ENCODE assay signal across 8 mouse cellular contexts in genomic region chr11:84870337-84871043, GRCm38 (mm10). TPM values are rescaled to one million over a fixed set of nuclear protein-coding genes. Genes with fewer than 3 reads are reported as not detected.
DNase-seq lines count a peak whose midpoint lies in the region; ATAC-seq and TF ChIP-seq lines count a peak whose summit lies in the region.

Gene Ggnbp2, minus strand, starts transcription at chr11:84870817.

- H3K4me3 ChIP-seq in heart, embryonic 11.5 days (ENCODE audit: low read depth, low read length), result peak within 1 kb of the TSS; percentile 84
- peak within 1 kb of the TSS; percentile 85 for H3K4me3 ChIP-seq in kidney, postnatal 0 days (replicated peaks; ENCODE audit: low read depth, low read length)
- H3K4me3 ChIP-seq in liver, embryonic 11.5 days (ENCODE audit: low read depth, low read length), result peak within 1 kb of the TSS; percentile 79
- H3K4me3 ChIP-seq in stomach, embryonic 14.5 days (ENCODE audit: low read depth, low read length), result peak within 1 kb of the TSS; percentile 95

- peak within 1 kb of the TSS; percentile 99 for H3K27ac ChIP-seq in heart, embryonic 11.5 days (ENCODE audit: low read depth, low read length)
- H3K27ac ChIP-seq in kidney, postnatal 0 days, result peak within 1 kb of the TSS; percentile 100
- peak within 1 kb of the TSS; percentile 99 for H3K27ac ChIP-seq in liver, embryonic 11.5 days (ENCODE audit: low read depth, low read length)
- peak within 1 kb of the TSS; percentile 99 for H3K27ac ChIP-seq in stomach, embryonic 14.5 days (ENCODE audit: low read length)

- 0 out of 2 replicates have a peak, but pooled peaks have one; percentile 6 for TF ChIP-seq CTCF in kidney, postnatal 0 days (IDR thresholded peaks at IDR 0.05; ENCODE audit: low read depth)

- WGBS in heart, embryonic 11.5 days (ENCODE audit: insufficient replicate concordance), result under 1% methylated on average over 46 of the region's 62 CpGs
- WGBS in kidney, postnatal 0 days, result under 1% methylated on average over 50 of the region's 62 CpGs
- 0% methylated on average over 55 of the region's 62 CpGs for WGBS in liver, embryonic 11.5 days
- under 1% methylated on average over 43 of the region's 62 CpGs for WGBS in stomach, embryonic 14.5 days

- peaks cover 9% of the 10 kb centered on the region for H3K4me1 ChIP-seq in heart, embryonic 11.5 days (ENCODE audit: control insufficient read depth, insufficient read depth, low read length)
- H3K4me1 ChIP-seq in kidney, postnatal 0 days (replicated peaks; ENCODE audit: insufficient read depth, low read length), result peaks cover 10% of the 10 kb centered on the region; the same call in 1 of the 2 replicates
- H3K4me1 ChIP-seq in liver, embryonic 11.5 days (replicated peaks; ENCODE audit: control insufficient read depth, insufficient read depth, low read length), result peaks cover 27% of the 10 kb centered on the region
- H3K4me1 ChIP-seq in stomach, embryonic 14.5 days (ENCODE audit: control insufficient read depth, insufficient read depth, low read length), result peaks cover 10% of the 10 kb centered on the region

- H3K9me3 ChIP-seq in heart, embryonic 11.5 days (replicated peaks; ENCODE audit: control insufficient read depth, low read length), result no peaks in the 10 kb centered on the region
- no peaks in the 10 kb centered on the region for H3K9me3 ChIP-seq in kidney, postnatal 0 days (replicated peaks; ENCODE audit: low read length)
- no peaks in the 10 kb centered on the region for H3K9me3 ChIP-seq in liver, embryonic 11.5 days (ENCODE audit: control insufficient read depth, low read length)
- no peaks in the 10 kb centered on the region for H3K9me3 ChIP-seq in stomach, embryonic 14.5 days (ENCODE audit: control insufficient read depth, low read depth, low read length)

- peak within 1 kb of the TSS; percentile 85 for H3K4me2 ChIP-seq in heart, embryonic 11.5 days
- peak within 1 kb of the TSS; percentile 85 for H3K4me2 ChIP-seq in kidney, postnatal 0 days (ENCODE audit: low read length)
- peak within 1 kb of the TSS; percentile 88 for H3K4me2 ChIP-seq in liver, embryonic 11.5 days
- peak within 1 kb of the TSS; percentile 72 for H3K4me2 ChIP-seq in stomach, embryonic 14.5 days (replicated peaks; ENCODE audit: low read depth, low read length)

- peak within 1 kb of the TSS; percentile 93 for H3K9ac ChIP-seq in heart, embryonic 11.5 days (ENCODE audit: low read depth, low read length)
- peak within 1 kb of the TSS; percentile 97 for H3K9ac ChIP-seq in kidney, postnatal 0 days (ENCODE audit: low read depth, low read length)
- H3K9ac ChIP-seq in liver, embryonic 11.5 days (ENCODE audit: low read depth, low read length), result peak within 1 kb of the TSS; percentile 98
- H3K9ac ChIP-seq in stomach, embryonic 14.5 days (replicated peaks; ENCODE audit: low read depth, low read length), result peak within 1 kb of the TSS; percentile 86

- H3K36me3 ChIP-seq in heart, embryonic 11.5 days (ENCODE audit: control insufficient read depth, insufficient read depth, low read length), result no peaks in the 10 kb centered on the region
- no peaks in the 10 kb centered on the region for H3K36me3 ChIP-seq in kidney, postnatal 0 days (ENCODE audit: insufficient read depth, low read length)
- no peaks in the 10 kb centered on the region for H3K36me3 ChIP-seq in liver, embryonic 11.5 days (ENCODE audit: control insufficient read depth, insufficient read depth, low read length)
- peaks cover 3% of the 10 kb centered on the region; the same call in 1 of the 2 replicates for H3K36me3 ChIP-seq in stomach, embryonic 14.5 days (ENCODE audit: control insufficient read depth, insufficient read depth, low read length)

- H3K27me3 ChIP-seq in heart, embryonic 11.5 days (ENCODE audit: control insufficient read depth, insufficient read depth, low read length), result no peaks in the 10 kb centered on the region
- H3K27me3 ChIP-seq in kidney, postnatal 0 days (ENCODE audit: insufficient read depth, low read length), result no peaks in the 10 kb centered on the region
- H3K27me3 ChIP-seq in liver, embryonic 11.5 days (replicated peaks; ENCODE audit: control insufficient read depth, insufficient read depth, low read length), result no peaks in the 10 kb centered on the region
- H3K27me3 ChIP-seq in stomach, embryonic 14.5 days (ENCODE audit: control insufficient read depth, insufficient read depth, low read length), result no peaks in the 10 kb centered on the region

- peak; percentile 95 for DNase-seq in B cell, adult 2 months
- DNase-seq in brain, adult 2 months (ENCODE audit: low read depth, low spot score), result peak; percentile 96
- peak; percentile 92 for DNase-seq in kidney, postnatal 0 days (ENCODE audit: low spot score)
- peak; percentile 95 for DNase-seq in liver, embryonic 11.5 days (ENCODE audit: low spot score)
- DNase-seq in naive thymus-derived CD4-positive, alpha-beta T cell, adult 2 months (ENCODE audit: low read depth), result peak; percentile 95

- ATAC-seq in erythroblast, adult 5-6 weeks (replicated peaks; ENCODE audit: low FRiP score, poor library complexity, severe bottlenecking), result peak; percentile 51
- peak; percentile 90 for ATAC-seq in heart, embryonic 11.5 days (replicated peaks; ENCODE audit: insufficient number of reproducible peaks, low FRiP score, low TSS enrichment)
- ATAC-seq in kidney, postnatal 0 days (replicated peaks; ENCODE audit: low FRiP score, low read depth), result peak; percentile 87
- ATAC-seq in liver, embryonic 11.5 days (replicated peaks; ENCODE audit: low FRiP score), result peak; percentile 79
- ATAC-seq in stomach, embryonic 14.5 days (ENCODE audit: insufficient number of reproducible peaks, insufficient read depth, low FRiP score, low read depth), result peak; percentile 91

RNA-seq across cellular contexts. Expression of gene Ggnbp2, which starts in this region (rescaled TPM):
- total RNA-seq in erythroblast, adult 5-6 weeks (2015; ENCODE audit: low replicate concordance), result 150 and 159 TPM in 2 replicates
- 179 and 325 TPM in 2 replicates for total RNA-seq in erythroblast, adult 5-6 weeks (2017; ENCODE audit: low replicate concordance)
- 52.4 and 54.8 TPM in 2 replicates for polyA plus RNA-seq in heart, embryonic 11.5 days (2014; fragmentation: Nextera tagmentation; extraction: Ambion mirVana)
- 56.4 and 57.5 TPM in 2 replicates for polyA plus RNA-seq in kidney, postnatal 0 days (2015; fragmentation: Nextera tagmentation; extraction: Ambion mirVana)
- polyA plus RNA-seq in liver, embryonic 11.5 days (2014; fragmentation: Nextera tagmentation; extraction: Ambion mirVana), result 78.0 and 80.2 TPM in 2 replicates
- polyA plus RNA-seq in stomach, embryonic 14.5 days (2014; fragmentation: Nextera tagmentation; extraction: Ambion mirVana), result 68.0 and 69.6 TPM in 2 replicates

Comparison
In these comparisons a context has a peak if more than half of its experiments do, and no peak if none do; other contexts are left out.
1. Peak in every context shown above with its lines: DNase-seq, ATAC-seq, H3K4me3 ChIP-seq and H3K27ac ChIP-seq.